Mouse (Mus musculus): ENCODE results near the gene Rnf222. TPM values are rescaled to one million over a fixed set of nuclear protein-coding genes. Genes with fewer than 3 reads are reported as not detected.
"Not testable (repeated sequence)": the region's sequence is repeated elsewhere in the genome, so short reads cannot be mapped to it uniquely, and the experiment has no call there.

Gene Rnf222
- polyA plus RNA-seq, 1 experiment from 2014 or later: 0.64 TPM

DNA sequence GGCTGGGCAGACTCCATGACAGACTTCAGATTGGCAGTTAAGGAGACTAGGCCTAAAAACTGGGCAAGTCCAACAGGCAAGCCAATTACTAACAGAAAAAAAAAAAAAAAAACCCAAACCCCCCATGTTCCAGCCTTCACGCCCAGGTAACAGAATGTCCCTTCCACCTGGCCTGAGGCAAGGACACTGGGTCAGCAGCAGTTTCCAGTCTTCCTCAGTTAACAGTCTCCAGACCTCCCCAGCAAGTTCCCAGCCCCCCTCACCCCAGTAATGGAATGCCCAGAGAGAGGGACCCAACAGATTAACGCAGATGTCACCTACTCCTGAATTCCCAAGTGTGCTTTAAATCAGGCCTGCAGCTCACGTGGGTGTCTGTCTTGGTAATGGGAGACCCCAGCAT, 34.8 kb downstream of the Rnf222 start:
- WGBS: 59% methylated on average over 3 of the region's 3 CpGs
- Histone ChIP-seq H3K4me1 (no peaks in the 10 kb centered on the region), H3K4me2 (no peak overlapping the region), H3K36me3 (no peaks in the 10 kb centered on the region), H3K27me3 (replicated peaks) (no peaks in the 10 kb centered on the region), H3K4me3 (replicated peaks) (no peak overlapping the region), H3K9ac (no peak overlapping the region), H3K27ac (no peak overlapping the region), H3K9me3 (no peaks in the 10 kb centered on the region)
- no peak for ATAC-seq (ENCODE audit: insufficient read depth, low FRiP score, low read depth)

DNA sequence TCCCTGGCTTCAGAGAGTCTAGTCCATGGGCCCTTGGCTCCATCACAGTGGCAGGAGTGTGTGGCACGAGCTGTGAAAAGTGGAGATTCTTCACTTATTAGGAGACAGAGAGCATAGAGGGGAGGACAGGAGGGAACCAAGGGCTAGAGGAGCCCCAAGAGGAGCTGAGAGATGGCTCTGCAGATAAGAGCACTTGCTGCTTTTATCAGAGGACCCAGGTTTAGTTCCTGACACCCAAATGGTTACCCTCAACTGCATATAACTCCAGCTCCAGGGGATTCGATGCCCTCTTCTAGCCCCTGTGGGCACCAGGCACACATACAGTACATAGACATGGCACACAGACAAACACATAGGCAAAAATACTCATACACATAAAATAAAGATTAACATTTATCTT, 36.4 kb downstream of the Rnf222 start:
- H3K27ac ChIP-seq: no peak overlapping the region
- H3K9me3 ChIP-seq: no peaks in the 10 kb centered on the region
- ATAC-seq (ENCODE audit: insufficient read depth, low FRiP score, low read depth): no peak
- no peak overlapping the region for H3K9ac ChIP-seq
- no peaks in the 10 kb centered on the region for H3K27me3 ChIP-seq (replicated peaks)
- H3K4me2 ChIP-seq: no peak overlapping the region
- H3K4me1 ChIP-seq: no peaks in the 10 kb centered on the region
- no peak overlapping the region for H3K4me3 ChIP-seq (replicated peaks)
- 75% methylated on average over 2 of the region's 2 CpGs for WGBS
- no peaks in the 10 kb centered on the region for H3K36me3 ChIP-seq

DNA sequence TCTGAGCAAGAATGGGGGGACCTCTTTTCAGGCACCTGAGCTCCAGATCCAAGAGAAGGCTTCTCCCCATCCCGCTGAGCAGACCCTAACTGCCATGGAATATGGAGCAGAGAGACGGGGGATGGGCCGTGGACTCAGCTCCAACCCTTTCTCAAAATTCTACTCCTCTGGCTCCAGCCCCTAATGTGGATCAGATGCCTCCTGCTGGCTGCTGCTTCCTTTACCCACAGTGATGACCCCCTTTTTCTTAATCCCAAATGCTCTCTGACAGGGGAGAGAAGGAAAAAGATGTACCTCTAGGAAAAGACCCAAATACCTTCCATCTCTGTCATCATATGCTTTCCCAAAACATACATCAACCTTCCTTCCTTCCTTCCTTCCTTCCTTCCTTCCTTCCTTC, 38.6 kb downstream of the Rnf222 start, which contains the start of gene Odf4:
Gene Odf4, minus strand, starts transcription at position 101 of the 400 bp plus-strand sequence.
- Histone ChIP-seq H3K27me3 (replicated peaks) (no peaks in the 10 kb centered on the region), H3K4me1 (no peaks in the 10 kb centered on the region), H3K4me2 (no peak within 1 kb of the TSS), H3K27ac (no peak within 1 kb of the TSS), H3K9ac (no peak within 1 kb of the TSS), H3K36me3 (no peaks in the 10 kb centered on the region), H3K9me3 (no peaks in the 10 kb centered on the region), H3K4me3 (replicated peaks) (no peak within 1 kb of the TSS)
- no peak for ATAC-seq (ENCODE audit: insufficient read depth, low FRiP score, low read depth)
- whole genome bisulfite sequencing: 70% methylated on average over 3 of the region's 3 CpGs

DNA sequence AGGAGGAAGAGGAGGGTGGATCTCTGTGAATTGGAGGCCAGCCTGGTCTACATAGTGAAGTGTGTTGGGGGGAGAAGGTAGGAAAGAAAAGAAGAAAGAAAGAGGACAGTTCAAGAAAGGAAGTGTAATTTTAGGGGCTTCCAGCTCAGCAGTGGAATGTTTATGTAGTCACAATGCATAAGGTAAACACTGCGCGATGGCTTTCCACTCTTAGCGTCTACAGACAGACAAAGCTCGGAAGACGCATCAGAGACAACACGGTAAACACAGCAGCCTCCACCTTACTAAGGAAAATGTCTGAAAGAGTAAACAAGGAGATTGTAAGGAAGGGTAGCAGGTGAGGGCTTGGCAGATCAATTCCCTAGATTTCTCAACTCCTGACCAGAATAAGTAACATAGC, 41.6 kb downstream of the Rnf222 start:
- no peak overlapping the region for H3K4me3 ChIP-seq (replicated peaks)
- no peak overlapping the region for H3K4me2 ChIP-seq
- no peak for ATAC-seq (ENCODE audit: insufficient read depth, low FRiP score, low read depth)
- no peak overlapping the region for H3K9ac ChIP-seq
- no peaks in the 10 kb centered on the region for H3K9me3 ChIP-seq
- H3K4me1 ChIP-seq: no peaks in the 10 kb centered on the region
- H3K36me3 ChIP-seq: no peaks in the 10 kb centered on the region
- no peak overlapping the region for H3K27ac ChIP-seq
- WGBS: 12% methylated on average over 6 of the region's 6 CpGs
- no peaks in the 10 kb centered on the region for H3K27me3 ChIP-seq (replicated peaks)

DNA sequence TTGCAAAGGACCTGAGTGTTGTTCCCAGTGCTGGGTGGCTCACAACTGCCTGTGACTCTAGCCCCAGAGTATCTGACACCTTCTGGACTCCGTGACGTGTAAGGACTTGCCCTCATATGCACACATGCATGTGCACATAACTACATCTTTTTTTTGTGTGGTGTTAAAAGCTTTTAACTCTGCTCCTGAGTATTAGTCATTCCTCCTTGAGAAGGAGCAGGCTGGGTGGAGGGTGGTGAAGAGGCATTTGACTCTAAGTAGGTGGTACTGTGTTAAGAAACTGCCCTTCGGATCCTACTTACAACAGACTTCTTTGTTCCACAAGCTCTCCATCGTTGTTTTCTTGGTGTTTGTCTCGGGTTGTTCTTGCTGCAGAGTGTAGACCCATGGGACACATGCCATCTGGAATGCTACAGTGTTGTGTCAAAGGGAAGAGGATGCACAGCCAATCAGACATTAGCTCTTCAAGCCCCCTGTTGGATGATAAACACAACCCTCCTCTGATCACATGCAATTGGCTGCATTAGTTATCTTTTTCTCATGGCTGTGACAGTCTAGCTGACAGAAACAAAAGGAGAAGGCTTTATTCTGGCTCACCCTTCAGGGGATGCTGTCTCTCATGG, 45.6 kb downstream of the Rnf222 start:
- no peaks in the 10 kb centered on the region for H3K36me3 ChIP-seq
- ATAC-seq (ENCODE audit: insufficient read depth, low FRiP score, low read depth): no peak
- no peaks in the 10 kb centered on the region for H3K9me3 ChIP-seq
- no peak overlapping the region for H3K4me2 ChIP-seq
- no peak overlapping the region for H3K9ac ChIP-seq
- H3K4me3 ChIP-seq (replicated peaks): no peak overlapping the region
- no peaks in the 10 kb centered on the region for H3K4me1 ChIP-seq
- no peak overlapping the region for H3K27ac ChIP-seq
- no peaks in the 10 kb centered on the region for H3K27me3 ChIP-seq (replicated peaks)
- WGBS: 72% methylated on average over 5 of the region's 5 CpGs

DNA sequence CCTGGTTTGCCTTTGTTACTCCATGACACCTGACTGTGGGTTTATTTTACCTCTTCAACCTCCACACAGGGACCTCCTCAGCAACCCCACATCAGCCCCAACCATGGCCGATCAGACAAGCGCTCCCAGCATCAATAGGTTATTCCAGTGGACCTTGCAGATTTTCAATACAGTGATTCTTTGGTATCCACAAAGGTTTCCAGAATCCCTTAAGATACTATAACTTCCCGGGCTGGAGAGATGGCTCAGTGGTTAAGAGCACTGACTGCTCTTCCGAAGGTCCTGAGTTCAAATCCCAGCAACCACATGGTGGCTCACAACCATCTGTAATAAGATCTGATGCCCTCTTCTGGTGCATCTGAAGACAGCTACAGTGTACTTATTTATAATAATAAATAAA, 48.6 kb downstream of the Rnf222 start:
- ATAC-seq (ENCODE audit: insufficient read depth, low FRiP score, low read depth); H3K4me3 ChIP-seq (replicated peaks); H3K9ac ChIP-seq; H3K27ac ChIP-seq; H3K9me3 ChIP-seq; H3K4me1 ChIP-seq; H3K4me2 ChIP-seq; H3K36me3 ChIP-seq; H3K27me3 ChIP-seq (replicated peaks): not testable (repeated sequence)
- WGBS: 87% methylated on average over 4 of the region's 4 CpGs

DNA sequence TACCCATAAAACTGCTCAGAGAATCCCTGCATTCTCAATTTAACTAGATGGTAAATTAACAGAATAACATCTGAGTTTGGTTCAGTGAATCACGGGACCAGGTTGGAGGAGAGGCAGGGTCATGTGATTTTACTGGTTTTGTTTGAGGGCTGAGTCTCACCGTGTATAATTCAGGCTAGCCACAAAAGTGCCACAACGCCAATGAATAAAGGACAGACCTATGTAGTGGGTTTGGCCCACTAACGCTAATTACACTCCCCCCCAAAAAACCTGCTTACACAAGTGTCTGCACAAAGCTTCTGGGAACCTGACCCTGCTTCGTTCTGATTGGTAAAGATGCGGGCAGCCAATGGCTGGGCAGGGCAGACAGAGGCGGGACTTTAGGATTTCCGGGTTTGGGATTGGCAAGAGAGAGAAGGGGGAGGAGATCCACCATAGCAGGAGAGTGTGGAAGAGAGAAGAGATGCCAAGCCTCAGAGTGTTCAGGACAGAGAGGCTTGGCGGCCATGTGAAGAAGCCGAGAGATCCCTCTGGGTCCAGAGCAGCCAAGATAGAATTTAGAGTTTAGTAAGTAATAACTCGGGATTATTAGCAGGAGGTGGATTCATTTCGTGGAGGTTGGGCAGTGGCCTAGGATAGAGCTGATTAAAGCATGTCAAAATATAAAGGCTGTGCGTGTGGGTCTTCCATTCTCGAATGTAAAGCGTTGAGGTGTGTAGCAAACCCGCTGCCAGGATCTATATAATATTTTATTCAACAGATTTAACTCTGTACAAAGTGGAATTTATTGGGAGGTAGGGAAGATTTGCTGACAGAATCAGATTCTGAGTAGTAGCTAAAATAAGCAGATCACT, 51.3 kb downstream of the Rnf222 start:
- Histone ChIP-seq H3K4me2 (peak overlapping the region; percentile 61), H3K4me1 (peaks cover 4% of the 10 kb centered on the region; the same call in 1 of the 2 replicates), H3K4me3 (replicated peaks) (peak overlapping the region; percentile 45), H3K9me3 (no peaks in the 10 kb centered on the region), H3K9ac (peak overlapping the region; percentile 23; the same call in 1 of the 2 replicates), H3K36me3 (peaks cover 3% of the 10 kb centered on the region; the same call in 1 of the 2 replicates), H3K27ac (peak overlapping the region; percentile 23; the same call in 1 of the 2 replicates), H3K27me3 (replicated peaks) (no peaks in the 10 kb centered on the region)
- 2% methylated on average over 16 of the region's 16 CpGs for WGBS
- ATAC-seq (ENCODE audit: insufficient read depth, low FRiP score, low read depth): peak; percentile 96

DNA sequence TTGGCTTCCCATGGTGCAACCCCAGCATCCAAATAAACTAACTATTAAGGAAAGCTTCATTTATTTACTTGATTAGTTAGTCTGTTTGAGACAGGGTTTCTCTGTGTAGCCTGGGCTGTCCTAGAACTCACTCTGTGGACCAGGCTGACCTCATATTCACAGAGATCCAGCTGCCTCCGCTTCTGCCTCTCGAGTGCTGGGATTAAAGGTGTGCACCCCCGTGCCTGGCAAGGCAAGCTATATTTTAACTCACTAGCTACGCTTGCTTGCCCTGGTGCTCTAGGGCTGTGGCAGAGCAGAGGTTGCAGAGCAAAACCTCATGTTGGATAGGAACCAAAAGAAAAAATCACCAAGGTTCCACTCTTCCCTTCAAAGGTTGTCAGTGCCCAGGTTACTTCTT, 52.2 kb downstream of the Rnf222 start:
- Histone ChIP-seq H3K4me1 (peaks cover 4% of the 10 kb centered on the region; the same call in 1 of the 2 replicates), H3K4me2 (peak overlapping the region; percentile 61), H3K9me3 (no peaks in the 10 kb centered on the region), H3K36me3 (peaks cover 3% of the 10 kb centered on the region; the same call in 1 of the 2 replicates), H3K27ac (peak overlapping the region; percentile 16; the same call in 1 of the 2 replicates), H3K27me3 (replicated peaks) (no peaks in the 10 kb centered on the region), H3K4me3 (replicated peaks) (peak overlapping the region; percentile 45), H3K9ac (peak overlapping the region; percentile 23; the same call in 1 of the 2 replicates)
- WGBS: 46% methylated on average over 4 of the region's 4 CpGs
- no peak for ATAC-seq (ENCODE audit: insufficient read depth, low FRiP score, low read depth)

DNA sequence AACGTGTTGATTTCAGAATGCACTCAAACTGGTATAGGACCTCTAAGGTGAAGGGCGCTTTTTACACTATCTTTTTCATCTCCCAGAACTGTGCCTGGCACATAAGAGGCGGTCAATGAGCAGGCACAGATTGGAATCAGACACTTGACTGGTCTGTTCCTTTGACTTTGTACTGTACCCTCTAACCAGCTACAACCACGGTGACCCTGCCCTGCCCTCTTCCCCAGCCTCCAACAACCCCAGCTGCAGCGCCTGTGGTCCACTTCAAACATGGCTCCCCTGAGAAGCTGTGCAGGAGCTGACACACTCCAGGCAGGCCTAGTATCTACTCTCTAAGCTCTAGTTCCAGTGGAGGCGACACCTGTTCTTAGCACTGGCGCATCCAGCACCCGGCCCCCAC, 54.4 kb downstream of the Rnf222 start:
- WGBS: 81% methylated on average over 8 of the region's 8 CpGs
- no peak overlapping the region for H3K4me3 ChIP-seq (replicated peaks)

DNA sequence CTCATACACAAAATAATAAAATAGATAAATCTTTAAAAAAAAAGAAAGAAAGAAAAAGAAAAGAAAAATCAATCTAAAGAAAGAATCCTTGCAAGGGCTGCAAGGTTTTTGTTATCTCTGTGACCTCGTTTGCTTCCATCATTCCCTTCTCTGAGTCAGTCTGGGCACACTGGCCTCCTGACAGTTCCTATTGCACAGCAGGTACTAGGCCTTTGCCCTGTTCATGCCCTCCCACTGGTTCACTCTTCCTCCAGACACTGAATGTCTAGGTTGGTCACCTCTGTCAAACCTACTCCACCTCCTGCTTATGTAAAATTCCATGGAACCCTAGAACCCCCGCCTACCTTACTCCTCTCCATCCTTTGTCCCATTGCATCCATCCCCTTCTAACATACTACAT, 56.9 kb downstream of the Rnf222 start:
- Histone ChIP-seq H3K9me3 (no peaks in the 10 kb centered on the region), H3K4me2 (no peak overlapping the region), H3K4me1 (peaks cover 9% of the 10 kb centered on the region; the same call in 1 of the 2 replicates), H3K27ac (no peak overlapping the region), H3K36me3 (peaks cover 3% of the 10 kb centered on the region; the same call in 1 of the 2 replicates), H3K4me3 (replicated peaks) (no peak overlapping the region), H3K9ac (no peak overlapping the region), H3K27me3 (replicated peaks) (0 out of 2 replicates have a peak, but pooled peaks cover 8% of the 10 kb centered on the region)
- ATAC-seq (ENCODE audit: insufficient read depth, low FRiP score, low read depth): no peak
- 76% methylated on average over 2 of the region's 2 CpGs for WGBS

More for the DNA sequence above, 54.4 kb downstream of the Rnf222 start:
- Histone ChIP-seq H3K27me3 (replicated peaks) (0 out of 2 replicates have a peak, but pooled peaks cover 7% of the 10 kb centered on the region), H3K27ac (no peak overlapping the region), H3K4me2 (no peak overlapping the region), H3K36me3 (peaks cover 3% of the 10 kb centered on the region; the same call in 1 of the 2 replicates), H3K9me3 (no peaks in the 10 kb centered on the region), H3K4me1 (peaks cover 9% of the 10 kb centered on the region; the same call in 1 of the 2 replicates), H3K9ac (no peak overlapping the region)
- ATAC-seq (ENCODE audit: insufficient read depth, low FRiP score, low read depth): no peak

Data from stomach, embryonic 15.5 days (tissue).